Mouse (Mus musculus) ovary, adult 2 months (tissue): Measurements from ENCODE around the gene Gm6176. TPM values are rescaled to one million over a fixed set of nuclear protein-coding genes. Genes with fewer than 3 reads are reported as not detected.

Experiments used
- polyA plus RNA-seq: library from polyadenylated mRNA; depleted of rRNA; stranded (reverse); fragments of >200 nt; gene quantifications from 2 replicates; pipeline ENCODE4 v1.2.3, GENCODE M21; 2012; rRNA removed

The Gm6176 gene
- not detected in 2 replicates for polyA plus RNA-seq

DNA sequence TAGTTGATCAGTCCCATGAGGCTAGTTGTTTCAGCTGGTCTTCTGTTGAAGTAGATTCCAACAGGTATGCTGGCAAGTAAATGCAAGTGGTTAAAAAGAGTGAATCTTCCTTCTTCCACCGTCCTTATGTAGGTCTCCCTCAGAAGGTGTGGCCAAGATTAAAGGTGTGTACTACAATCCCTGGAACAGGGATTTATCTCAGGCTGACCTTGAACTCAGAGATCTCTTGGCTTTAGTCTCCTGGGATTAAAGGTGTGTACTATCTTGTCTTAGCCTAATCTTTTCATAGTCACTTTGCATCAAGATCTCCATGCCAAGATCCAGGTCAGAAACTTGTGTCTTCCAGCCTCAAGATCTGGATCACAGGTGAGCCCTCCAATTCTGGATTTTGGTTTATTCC lies at the start of gene Gm6176:
Gene Gm6176, minus strand, starts transcription at position 101 of the 400 bp plus-strand sequence.

DNA sequence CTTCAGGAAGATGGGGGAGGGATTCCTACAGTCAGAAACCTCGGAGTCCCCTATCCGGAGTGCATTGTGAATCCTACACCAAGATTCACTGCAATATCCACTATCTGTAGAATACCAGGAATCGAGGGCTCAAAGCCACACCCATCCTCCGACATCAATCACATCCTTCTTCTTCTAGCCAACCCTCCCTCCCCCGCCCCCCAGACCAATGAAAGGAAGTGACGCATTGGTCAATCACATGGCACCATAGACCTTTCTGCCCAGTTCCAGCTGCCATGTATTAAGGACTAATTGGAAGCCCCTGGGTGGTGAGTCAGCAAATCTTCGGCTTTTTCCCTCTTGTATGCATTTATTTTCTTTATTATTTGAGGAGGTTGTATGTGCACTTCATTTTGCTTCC lies 12.7 kb upstream of the Gm6176 start, which contains the start of gene Vmn1r139:
Gene Vmn1r139, plus strand, starts transcription at position 301 of the 400 bp plus-strand sequence.

DNA sequence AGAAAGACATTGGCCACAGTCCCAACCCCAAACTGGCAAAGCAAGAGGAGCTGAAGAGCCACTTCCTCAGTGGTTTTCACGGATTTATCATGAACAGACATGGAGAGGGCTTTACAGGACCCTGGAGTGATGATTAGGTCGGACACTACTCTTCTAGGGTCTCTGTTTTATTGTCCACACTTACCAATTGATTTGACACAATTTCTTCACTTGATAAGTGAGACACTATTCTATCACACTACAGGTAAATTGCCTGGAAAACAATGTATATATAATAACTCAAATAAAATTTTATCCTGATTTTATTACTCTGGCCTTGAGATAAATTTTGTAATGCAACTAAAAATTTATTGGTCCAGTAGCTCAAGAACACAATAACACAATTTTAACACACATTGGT lies 27.3 kb downstream of the Gm6176 start, which contains the start of gene Vmn1r138:
Gene Vmn1r138, minus strand, starts transcription at position 101 of the 400 bp plus-strand sequence.

Other genes starting within 250 kb of the Gm6176 start
- not detected in 2 replicates for gene Vmn1r135, start 224.0 kb downstream of the Gm6176 start, polyA plus RNA-seq
- gene Gm5725, start 212.0 kb downstream of the Gm6176 start, polyA plus RNA-seq, result not detected in 2 replicates
- gene Gm5891, start 135.0 kb downstream of the Gm6176 start, polyA plus RNA-seq, result not detected in 2 replicates
- not detected in 2 replicates for gene Vmn1r137, start 61.7 kb downstream of the Gm6176 start, polyA plus RNA-seq
- not detected in 2 replicates for gene Vmn1r138, start 27.4 kb downstream of the Gm6176 start, polyA plus RNA-seq
- gene Vmn1r139, start 12.8 kb upstream of the Gm6176 start, polyA plus RNA-seq, result 0.41 and 0.54 TPM in 2 replicates
- gene Gm16451, start 61.9 kb upstream of the Gm6176 start, polyA plus RNA-seq, result not detected in 2 replicates
- gene Gm10666, start 78.4 kb upstream of the Gm6176 start, polyA plus RNA-seq, result not detected in 2 replicates
- not detected in 2 replicates for gene Vmn1r142, start 107.7 kb upstream of the Gm6176 start, polyA plus RNA-seq
- not detected in 2 replicates for gene Vmn1r143, start 133.1 kb upstream of the Gm6176 start, polyA plus RNA-seq
- not detected in 2 replicates for gene Gm8653, start 145.0 kb upstream of the Gm6176 start, polyA plus RNA-seq
- not detected in 2 replicates for gene Gm8453, start 173.2 kb upstream of the Gm6176 start, polyA plus RNA-seq